Mouse (Mus musculus): ENCODE results near the gene Pacsin2. TPM values are rescaled to one million over a fixed set of nuclear protein-coding genes. Genes with fewer than 3 reads are reported as not detected.

Gene Pacsin2
- polyA plus RNA-seq, 1 experiment from 2014 or later, result 36.3 TPM

DNA sequence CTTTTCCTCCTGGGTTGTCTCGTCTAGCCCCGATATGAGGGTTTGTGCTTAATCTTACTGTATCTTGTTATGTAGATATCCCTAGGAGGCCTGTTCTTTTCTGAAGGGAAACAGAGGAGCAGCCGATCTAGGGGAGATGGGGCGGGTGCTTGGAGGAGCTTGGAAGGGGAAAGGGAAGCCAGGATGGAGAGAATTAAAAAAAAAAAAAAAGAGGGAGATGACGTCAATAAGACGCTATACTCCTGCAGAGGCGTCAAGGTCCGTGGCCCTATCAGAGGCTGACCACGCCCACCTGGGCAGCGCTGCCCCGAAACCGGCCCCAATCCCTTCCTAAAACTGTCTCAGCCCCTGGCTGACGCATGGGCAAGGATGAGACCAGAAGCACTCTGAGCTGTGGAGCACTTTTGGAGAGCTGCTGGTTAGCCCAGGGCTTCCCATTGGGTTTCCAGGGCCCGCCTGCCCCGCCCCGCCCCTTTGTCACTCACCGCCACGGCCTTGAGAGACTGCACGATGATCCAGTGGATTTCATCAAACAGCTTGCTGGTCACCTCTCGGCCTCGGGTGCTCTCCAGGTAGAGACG is 31.5 kb upstream of the Pacsin2 start:
- DNase-seq (ENCODE audit: low spot score, missing footprints) (no peak), ATAC-seq (ENCODE audit: low FRiP score) (no peak)
- no peaks in the 10 kb centered on the region for H3K27me3 ChIP-seq (ENCODE audit: control insufficient read depth, insufficient read depth, low read length)
- 0 out of 2 replicates have a peak overlapping the region, but pooled peaks have one; percentile 9 for H3K4me3 ChIP-seq (ENCODE audit: low read depth, low read length)
- no peak overlapping the region for H3K9ac ChIP-seq (ENCODE audit: low read length)
- no peak overlapping the region; the same call in 1 of the 2 replicates for H3K4me2 ChIP-seq
- no peak overlapping the region for H3K27ac ChIP-seq (ENCODE audit: low read depth, low read length)
- WGBS, result 74% methylated on average over 22 of the region's 22 CpGs
- no peaks in the 10 kb centered on the region for H3K9me3 ChIP-seq (ENCODE audit: control insufficient read depth, low read length)
- H3K36me3 ChIP-seq (ENCODE audit: control insufficient read depth, insufficient read depth, low read length), result peaks cover 7% of the 10 kb centered on the region; the same call in 1 of the 2 replicates
- H3K4me1 ChIP-seq (ENCODE audit: control insufficient read depth, insufficient read depth, low read length), result no peaks in the 10 kb centered on the region

DNA sequence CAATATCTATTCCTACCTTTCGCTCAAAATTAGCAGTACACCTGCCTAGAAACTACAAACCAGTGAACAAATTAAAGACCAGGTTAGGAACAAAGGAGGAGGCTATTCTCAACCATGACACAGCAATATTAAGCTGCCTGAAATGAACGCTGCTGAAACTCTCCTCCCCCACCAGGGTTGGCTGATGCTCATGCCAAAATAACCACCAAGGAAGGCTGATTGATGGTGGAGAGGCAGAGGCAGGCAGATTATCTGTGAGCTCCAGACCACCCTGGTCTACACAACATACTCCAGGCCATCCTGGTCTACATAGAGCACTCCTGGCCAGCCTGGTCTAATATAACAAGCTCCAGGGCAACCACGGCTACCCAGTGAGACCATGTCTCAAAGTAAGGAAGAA is 30.8 kb upstream of the Pacsin2 start:
- no peak overlapping the region for H3K4me3 ChIP-seq (ENCODE audit: low read depth, low read length)
- H3K4me1 ChIP-seq (ENCODE audit: control insufficient read depth, insufficient read depth, low read length), result no peaks in the 10 kb centered on the region
- WGBS, result 92% methylated on average over 3 of the region's 3 CpGs
- ATAC-seq (ENCODE audit: low FRiP score) (no peak), DNase-seq (ENCODE audit: low spot score, missing footprints) (no peak)
- no peaks in the 10 kb centered on the region for H3K9me3 ChIP-seq (ENCODE audit: control insufficient read depth, low read length)
- peaks cover 7% of the 10 kb centered on the region; the same call in 1 of the 2 replicates for H3K36me3 ChIP-seq (ENCODE audit: control insufficient read depth, insufficient read depth, low read length)
- no peaks in the 10 kb centered on the region for H3K27me3 ChIP-seq (ENCODE audit: control insufficient read depth, insufficient read depth, low read length)
- H3K4me2 ChIP-seq, result no peak overlapping the region
- no peak overlapping the region for H3K9ac ChIP-seq (ENCODE audit: low read length)
- H3K27ac ChIP-seq (ENCODE audit: low read depth, low read length), result no peak overlapping the region

DNA sequence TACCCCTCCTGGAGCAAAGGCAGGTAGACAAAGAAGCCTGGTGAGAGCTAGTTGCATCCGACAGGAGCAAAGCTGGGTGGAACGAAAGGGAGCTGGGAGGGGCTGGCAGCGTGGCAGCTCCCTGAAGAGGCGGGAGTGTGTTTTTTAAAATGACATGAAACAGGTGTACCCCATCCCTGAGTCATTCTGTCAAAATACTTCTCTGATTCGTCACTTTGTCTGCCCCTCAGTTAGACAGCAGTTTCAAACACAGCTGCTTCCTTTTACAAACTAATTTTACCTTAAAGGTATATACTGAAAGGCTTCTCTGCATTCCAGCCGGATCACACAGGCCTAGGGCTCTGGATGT is 30.1 kb upstream of the Pacsin2 start:
- H3K36me3 ChIP-seq (ENCODE audit: control insufficient read depth, insufficient read depth, low read length), result peaks cover 7% of the 10 kb centered on the region; the same call in 1 of the 2 replicates
- no peak for DNase-seq (ENCODE audit: low spot score, missing footprints)
- no peaks in the 10 kb centered on the region for H3K4me1 ChIP-seq (ENCODE audit: control insufficient read depth, insufficient read depth, low read length)
- H3K9ac ChIP-seq (ENCODE audit: low read length), result no peak overlapping the region
- H3K4me2 ChIP-seq, result no peak overlapping the region
- no peak for ATAC-seq (ENCODE audit: low FRiP score)
- H3K27ac ChIP-seq (ENCODE audit: low read depth, low read length), result no peak overlapping the region
- H3K9me3 ChIP-seq (ENCODE audit: control insufficient read depth, low read length), result no peaks in the 10 kb centered on the region
- H3K4me3 ChIP-seq (ENCODE audit: low read depth, low read length), result no peak overlapping the region
- H3K27me3 ChIP-seq (ENCODE audit: control insufficient read depth, insufficient read depth, low read length), result no peaks in the 10 kb centered on the region
- WGBS, result 85% methylated on average over 6 of the region's 6 CpGs

- ATAC-seq (ENCODE audit: low FRiP score), result no peak
- Histone ChIP-seq H3K27me3 (ENCODE audit: control insufficient read depth, insufficient read depth, low read length) (no peaks in the 10 kb centered on the region), H3K9ac (ENCODE audit: low read length) (no peak overlapping the region), H3K9me3 (ENCODE audit: control insufficient read depth, low read length) (no peaks in the 10 kb centered on the region), H3K27ac (ENCODE audit: low read depth, low read length) (no peak overlapping the region), H3K4me2 (no peak overlapping the region), H3K4me3 (ENCODE audit: low read depth, low read length) (no peak overlapping the region), H3K4me1 (ENCODE audit: control insufficient read depth, insufficient read depth, low read length) (no peaks in the 10 kb centered on the region), H3K36me3 (ENCODE audit: control insufficient read depth, insufficient read depth, low read length) (peaks cover 7% of the 10 kb centered on the region; the same call in 1 of the 2 replicates)
- whole genome bisulfite sequencing, result 92% methylated on average over 7 of the region's 7 CpGs
- DNase-seq (ENCODE audit: low spot score, missing footprints), result no peak
These were observed 29.6 kb upstream of the Pacsin2 start for GRCm38 (mm10) chr15:83493856-83494571.

GRCm38 (mm10) chr15:83491891-83492290 is 27.5 kb upstream of the Pacsin2 start:
- no peak overlapping the region for H3K4me2 ChIP-seq
- H3K9me3 ChIP-seq (ENCODE audit: control insufficient read depth, low read length), result no peaks in the 10 kb centered on the region
- H3K27me3 ChIP-seq (ENCODE audit: control insufficient read depth, insufficient read depth, low read length), result no peaks in the 10 kb centered on the region
- no peak for ATAC-seq (ENCODE audit: low FRiP score)
- DNase-seq (ENCODE audit: low spot score, missing footprints), result no peak
- H3K4me1 ChIP-seq (ENCODE audit: control insufficient read depth, insufficient read depth, low read length), result no peaks in the 10 kb centered on the region
- peaks cover 5% of the 10 kb centered on the region; the same call in 1 of the 2 replicates for H3K36me3 ChIP-seq (ENCODE audit: control insufficient read depth, insufficient read depth, low read length)
- no peak overlapping the region for H3K4me3 ChIP-seq (ENCODE audit: low read depth, low read length)
- H3K9ac ChIP-seq (ENCODE audit: low read length), result no peak overlapping the region
- 93% methylated on average over 5 of the region's 5 CpGs for WGBS
- H3K27ac ChIP-seq (ENCODE audit: low read depth, low read length), result no peak overlapping the region

- Histone ChIP-seq H3K4me2 (no peak overlapping the region), H3K27ac (ENCODE audit: low read depth, low read length) (no peak overlapping the region), H3K27me3 (ENCODE audit: control insufficient read depth, insufficient read depth, low read length) (no peaks in the 10 kb centered on the region), H3K9ac (ENCODE audit: low read length) (no peak overlapping the region), H3K9me3 (ENCODE audit: control insufficient read depth, low read length) (no peaks in the 10 kb centered on the region), H3K4me3 (ENCODE audit: low read depth, low read length) (no peak overlapping the region), H3K36me3 (ENCODE audit: control insufficient read depth, insufficient read depth, low read length) (no peaks in the 10 kb centered on the region), H3K4me1 (ENCODE audit: control insufficient read depth, insufficient read depth, low read length) (no peaks in the 10 kb centered on the region)
- DNase-seq (ENCODE audit: low spot score, missing footprints) (no peak), ATAC-seq (ENCODE audit: low FRiP score) (no peak)
- WGBS, result 96% methylated on average over 20 of the region's 20 CpGs
These were observed 25.1 kb upstream of the Pacsin2 start for GRCm38 (mm10) chr15:83489471-83489870.

- Histone ChIP-seq H3K27me3 (ENCODE audit: control insufficient read depth, insufficient read depth, low read length) (no peaks in the 10 kb centered on the region), H3K36me3 (ENCODE audit: control insufficient read depth, insufficient read depth, low read length) (no peaks in the 10 kb centered on the region), H3K4me2 (no peak overlapping the region), H3K4me3 (ENCODE audit: low read depth, low read length) (no peak overlapping the region), H3K9me3 (ENCODE audit: control insufficient read depth, low read length) (no peaks in the 10 kb centered on the region), H3K27ac (ENCODE audit: low read depth, low read length) (no peak overlapping the region), H3K9ac (ENCODE audit: low read length) (no peak overlapping the region), H3K4me1 (ENCODE audit: control insufficient read depth, insufficient read depth, low read length) (no peaks in the 10 kb centered on the region)
- ATAC-seq (ENCODE audit: low FRiP score) (no peak), DNase-seq (ENCODE audit: low spot score, missing footprints) (no peak)
- WGBS, result 82% methylated on average over 9 of the region's 9 CpGs
These were observed 23.2 kb upstream of the Pacsin2 start for GRCm38 (mm10) chr15:83487477-83488115.

DNA sequence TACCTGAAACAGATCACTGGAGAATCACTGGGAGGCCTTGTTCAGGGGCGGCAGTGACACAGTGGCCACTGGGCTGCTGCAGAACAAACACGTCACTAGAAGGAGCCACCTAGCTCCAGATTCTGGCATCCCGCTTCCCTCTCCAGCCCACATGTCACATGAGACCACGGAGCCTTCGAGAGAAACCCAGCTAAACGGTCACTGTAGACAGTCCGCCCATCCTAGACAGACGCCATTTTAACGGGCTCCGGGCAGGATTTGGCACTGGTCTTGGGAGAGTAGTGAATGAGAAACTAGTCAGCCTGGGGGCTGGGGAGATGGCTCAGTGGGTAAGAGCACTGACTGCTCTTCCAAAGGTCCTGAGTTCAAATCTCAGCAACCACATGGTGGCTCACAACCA is 19.9 kb upstream of the Pacsin2 start:
- Histone ChIP-seq H3K27me3 (ENCODE audit: control insufficient read depth, insufficient read depth, low read length) (no peaks in the 10 kb centered on the region), H3K9ac (ENCODE audit: low read length) (no peak overlapping the region), H3K27ac (ENCODE audit: low read depth, low read length) (no peak overlapping the region), H3K4me3 (ENCODE audit: low read depth, low read length) (no peak overlapping the region), H3K4me2 (no peak overlapping the region), H3K36me3 (ENCODE audit: control insufficient read depth, insufficient read depth, low read length) (no peaks in the 10 kb centered on the region), H3K4me1 (ENCODE audit: control insufficient read depth, insufficient read depth, low read length) (no peaks in the 10 kb centered on the region), H3K9me3 (ENCODE audit: control insufficient read depth, low read length) (no peaks in the 10 kb centered on the region)
- WGBS, result 93% methylated on average over 10 of the region's 10 CpGs
- DNase-seq (ENCODE audit: low spot score, missing footprints), result no peak
- no peak for ATAC-seq (ENCODE audit: low FRiP score)

DNA sequence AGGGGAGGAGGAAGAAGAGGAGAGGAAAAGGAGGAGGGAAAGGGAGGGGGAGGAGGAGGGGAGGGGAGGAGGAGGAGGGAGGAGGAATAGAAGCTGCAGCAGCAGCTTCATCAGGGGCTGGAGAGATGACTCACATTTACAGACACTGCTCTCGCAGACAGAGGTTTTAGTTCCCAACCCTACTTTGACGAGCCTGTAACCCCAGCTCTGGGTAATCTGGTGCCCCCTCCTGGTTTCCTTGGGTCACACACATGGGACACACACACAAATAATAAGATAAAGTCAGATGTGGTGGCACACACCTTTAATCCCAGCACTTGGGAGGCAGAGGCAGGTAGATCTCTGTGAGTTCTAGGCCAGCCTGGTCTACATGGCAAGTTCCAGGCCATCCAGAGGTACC is 19.1 kb upstream of the Pacsin2 start:
- WGBS, result 38% methylated on average over 2 of the region's 2 CpGs
- ATAC-seq (ENCODE audit: low FRiP score) (no peak), DNase-seq (ENCODE audit: low spot score, missing footprints) (no peak)
- Histone ChIP-seq H3K4me2 (no peak overlapping the region), H3K4me3 (ENCODE audit: low read depth, low read length) (no peak overlapping the region), H3K4me1 (ENCODE audit: control insufficient read depth, insufficient read depth, low read length) (no peaks in the 10 kb centered on the region), H3K9ac (ENCODE audit: low read length) (no peak overlapping the region), H3K27me3 (ENCODE audit: control insufficient read depth, insufficient read depth, low read length) (no peaks in the 10 kb centered on the region), H3K9me3 (ENCODE audit: control insufficient read depth, low read length) (no peaks in the 10 kb centered on the region), H3K27ac (ENCODE audit: low read depth, low read length) (no peak overlapping the region), H3K36me3 (ENCODE audit: control insufficient read depth, insufficient read depth, low read length) (no peaks in the 10 kb centered on the region)

Measured in midbrain, embryonic 11.5 days (tissue).